9 mouse cellular contexts compared by ENCODE assay signal in the genomic region with DNA sequence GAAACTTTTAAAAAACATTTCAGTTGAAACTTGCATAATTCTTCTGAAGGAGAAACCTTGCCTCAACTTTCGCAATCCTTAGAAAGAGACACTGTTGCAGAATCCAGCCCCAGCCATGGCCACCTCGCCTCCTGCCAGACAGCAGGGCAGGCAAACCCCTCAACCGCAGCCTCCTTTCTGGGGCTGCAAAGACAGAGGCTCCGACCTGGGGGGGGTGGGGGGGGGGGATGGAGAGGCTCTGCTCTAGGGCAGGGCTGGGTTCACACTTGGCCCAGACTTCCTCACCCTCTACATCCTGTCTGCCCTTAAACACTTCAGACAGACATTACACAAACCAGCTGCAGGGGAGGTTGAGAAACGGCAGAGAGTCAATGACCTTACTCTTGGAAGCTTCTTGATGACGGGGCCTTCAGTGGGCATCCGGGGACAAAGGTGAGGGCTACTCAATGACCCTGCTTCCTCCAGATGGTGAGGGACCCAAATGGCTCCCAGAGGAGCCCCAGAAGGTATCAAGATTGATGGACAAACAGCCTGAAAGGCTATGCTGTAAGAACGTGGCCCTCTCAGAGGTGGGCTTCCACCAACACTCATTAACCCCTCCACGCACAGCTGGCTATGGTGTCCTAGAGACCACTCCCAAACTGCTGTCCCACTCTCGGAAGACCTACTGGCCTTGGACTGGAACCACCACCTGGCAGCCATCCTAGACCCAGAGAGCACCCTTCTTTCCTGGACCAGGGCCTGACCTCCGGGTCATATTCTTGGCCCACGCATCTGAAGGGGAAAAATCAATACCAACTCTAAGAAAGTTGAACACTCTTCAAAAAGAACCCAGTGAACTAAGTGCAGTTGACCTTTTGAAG. TPM values are rescaled to one million over a fixed set of nuclear protein-coding genes. Genes with fewer than 3 reads are reported as not detected.
A peak's percentile ranks its signal among the peaks of the same experiment; 100 is the strongest.
DNase-seq lines count a peak whose midpoint lies in the region; ATAC-seq and TF ChIP-seq lines count a peak whose summit lies in the region.
"Had no signal": no experiment of that assay in that cellular context is flagged by ENCODE, and none has a peak within 500 bp of the region (broad histone marks: within the 10 kb centered on the region; RNA-seq: fewer than 3 reads in every experiment).

No protein-coding gene starts in this region.

- ATAC-seq in hematopoietic stem cell, adult 5-6 weeks (replicated peaks in 1 of 2; ENCODE audit: insufficient read depth in 1 of 2, low FRiP score in 2 of 2, low TSS enrichment in 1 of 2, low read depth in 1 of 2, poor library complexity in 2 of 2, severe bottlenecking in 2 of 2) = peak; percentile 55 to 61
- no peak for ATAC-seq in limb, embryonic 14.5 days (ENCODE audit: low FRiP score, low read depth)
- ATAC-seq in midbrain, embryonic 15.5 days (replicated peaks) = no peak
- no peak for ATAC-seq in erythroid progenitor cell, adult 5-6 weeks (replicated peaks; ENCODE audit: low FRiP score, poor library complexity, severe bottlenecking)

- no peak for TF ChIP-seq POLR2A in cerebellum, adult 2 months (IDR thresholded peaks at IDR 0.05; ENCODE audit: borderline replicate concordance, insufficient read depth, low read length)
- TF ChIP-seq POLR2A in limb, embryonic 14.5 days (IDR thresholded peaks at IDR 0.05; ENCODE audit: borderline replicate concordance, extremely low read depth, insufficient read depth, insufficient read length) = no peak

- H3K4me3 ChIP-seq in cerebellum, adult 2 months (replicated peaks; ENCODE audit: insufficient read depth, low read depth, low read length) = peak overlapping the region; percentile 97
- peak overlapping the region; percentile 15 for H3K4me3 ChIP-seq in limb, embryonic 14.5 days (replicated peaks; ENCODE audit: low read length)
- no peak overlapping the region for H3K4me3 ChIP-seq in midbrain, embryonic 15.5 days
- H3K4me3 ChIP-seq: erythroblast, embryonic 14.5 days had no signal

- TF ChIP-seq CTCF in cerebellum, adult 2 months (IDR thresholded peaks at IDR 0.05; ENCODE audit: borderline replicate concordance, insufficient read depth, low read depth, low read length) = no peak

- no peaks in the 10 kb centered on the region for H3K27me3 ChIP-seq in cerebellum, adult 2 months (ENCODE audit: control insufficient read depth, insufficient read depth, low read length)
- H3K27me3 ChIP-seq in limb, embryonic 14.5 days (ENCODE audit: control insufficient read depth, insufficient read depth, low read length) = no peaks in the 10 kb centered on the region
- no peaks in the 10 kb centered on the region for H3K27me3 ChIP-seq in midbrain, embryonic 15.5 days (replicated peaks)

- H3K4me1 ChIP-seq in cerebellum, adult 2 months (ENCODE audit: control insufficient read depth, insufficient read depth, low read length) = peaks cover 42% of the 10 kb centered on the region
- peaks cover 75% of the 10 kb centered on the region for H3K4me1 ChIP-seq in limb, embryonic 14.5 days (ENCODE audit: control insufficient read depth, insufficient read depth, low read length)
- H3K4me1 ChIP-seq in midbrain, embryonic 15.5 days = peaks cover 88% of the 10 kb centered on the region

- H3K9ac ChIP-seq in limb, embryonic 14.5 days (ENCODE audit: low read depth, low read length, severe bottlenecking) = no peak overlapping the region
- no peak overlapping the region for H3K9ac ChIP-seq in midbrain, embryonic 15.5 days

- no peaks in the 10 kb centered on the region for H3K9me3 ChIP-seq in limb, embryonic 14.5 days (ENCODE audit: control insufficient read depth, low read length)
- no peaks in the 10 kb centered on the region for H3K9me3 ChIP-seq in midbrain, embryonic 15.5 days

- H3K4me2 ChIP-seq in limb, embryonic 14.5 days (replicated peaks; ENCODE audit: low read depth, low read length, severe bottlenecking) = peak overlapping the region; percentile 98
- H3K4me2 ChIP-seq in midbrain, embryonic 15.5 days = peak overlapping the region; percentile 95; the same call in 1 of the 2 replicates

- DNase-seq in cerebellum, adult 2 months = peak in 1 of 2 experiments; percentile 48
- DNase-seq in cerebellum, adult 18-20 months = no peak
- DNase-seq in adrenal gland, postnatal 10 days = peak; percentile 68
- DNase-seq in limb, embryonic 14.5 days (ENCODE audit: low spot score) = no peak
- DNase-seq in right cerebral cortex, postnatal 25 days = no peak

- H3K36me3 ChIP-seq in limb, embryonic 14.5 days (ENCODE audit: control insufficient read depth, insufficient read depth, low read length) = peaks cover 32% of the 10 kb centered on the region
- H3K36me3 ChIP-seq in midbrain, embryonic 15.5 days (replicated peaks) = no peaks in the 10 kb centered on the region

- no peak overlapping the region for H3K27ac ChIP-seq in cerebellum, adult 2 months (ENCODE audit: insufficient read depth, low read length)
- no peak overlapping the region for H3K27ac ChIP-seq in limb, embryonic 14.5 days (replicated peaks; ENCODE audit: low read depth, low read length)
- H3K27ac ChIP-seq in midbrain, embryonic 15.5 days = no peak overlapping the region

- WGBS in cerebellum, adult 2 months = 12% methylated on average over 12 of the region's 12 CpGs
- 40% methylated on average over 12 of the region's 12 CpGs for WGBS in limb, embryonic 14.5 days
- 73% methylated on average over 12 of the region's 12 CpGs for WGBS in midbrain, embryonic 15.5 days

RNA-seq across cellular contexts. Expression of a gene that starts 4.9 kb away (rescaled TPM):
- 87.2 and 106 TPM in 2 replicates for polyA plus RNA-seq in cerebellum, adult 2 months (2012; rRNA removed)
- total RNA-seq in adrenal gland, postnatal 10 days (2021) = 10 to 100 TPM; 65.3 to 80.4 TPM
- total RNA-seq in hematopoietic stem cell, adult 5-6 weeks (2017) = 10.5 and 12.5 TPM in 2 replicates
- polyA plus RNA-seq in limb, embryonic 14.5 days (2012; rRNA removed) = 88.7 and 109 TPM in 2 replicates
- 44.0 and 47.5 TPM in 2 replicates for polyA plus RNA-seq in limb, embryonic 14.5 days (2014; fragmentation: Nextera tagmentation; extraction: Ambion mirVana)
- 10.1 and 10.8 TPM in 2 replicates for polyA plus RNA-seq in midbrain, embryonic 15.5 days (2015; fragmentation: Nextera tagmentation; extraction: Ambion mirVana)
- total RNA-seq in erythroid progenitor cell, adult 5-6 weeks (2015; ENCODE audit: low replicate concordance) = 5.0 and 9.7 TPM in 2 replicates
- 1.7 and 2.7 TPM in 2 replicates for total RNA-seq in erythroid progenitor cell, adult 5-6 weeks (2017; ENCODE audit: low replicate concordance)

RNA-seq across cellular contexts. Expression of a gene that starts 32.1 kb away (rescaled TPM):
- 94.5 and 109 TPM in 2 replicates for polyA plus RNA-seq in cerebellum, adult 2 months (2012; rRNA removed)
- total RNA-seq in adrenal gland, postnatal 10 days (2021) = 10 to 100 TPM; 41.1 to 47.3 TPM
- 16.9 and 27.5 TPM in 2 replicates for total RNA-seq in hematopoietic stem cell, adult 5-6 weeks (2017)
- 64.6 and 85.1 TPM in 2 replicates for polyA plus RNA-seq in limb, embryonic 14.5 days (2012; rRNA removed)
- 72.5 and 84.8 TPM in 2 replicates for polyA plus RNA-seq in limb, embryonic 14.5 days (2014; fragmentation: Nextera tagmentation; extraction: Ambion mirVana)
- polyA plus RNA-seq in midbrain, embryonic 15.5 days (2015; fragmentation: Nextera tagmentation; extraction: Ambion mirVana) = 78.5 and 87.4 TPM in 2 replicates
- 4.0 and 6.7 TPM in 2 replicates for total RNA-seq in erythroid progenitor cell, adult 5-6 weeks (2015; ENCODE audit: low replicate concordance)
- total RNA-seq in erythroid progenitor cell, adult 5-6 weeks (2017; ENCODE audit: low replicate concordance) = 2.1 and 2.2 TPM in 2 replicates

Comparison
In these comparisons a context has a peak if more than half of its experiments do, and no peak if none do; other contexts are left out.
1. ATAC-seq: peak in hematopoietic stem cell, adult 5-6 weeks (2 of 2); none in limb, embryonic 14.5 days (single experiment), midbrain, embryonic 15.5 days (single experiment) and erythroid progenitor cell, adult 5-6 weeks (single experiment).